Mouse (Mus musculus): ENCODE measurements around the gene Casp6. TPM values are rescaled to one million over a fixed set of nuclear protein-coding genes. Genes with fewer than 3 reads are reported as not detected.

The Casp6 gene
- polyA plus RNA-seq (2014; fragmentation: Illumina TruSeq; extraction: RNeasy Lipid Tissue Mini Kit (QIAGEN cat#74804)) = 81.4 TPM

DNA sequence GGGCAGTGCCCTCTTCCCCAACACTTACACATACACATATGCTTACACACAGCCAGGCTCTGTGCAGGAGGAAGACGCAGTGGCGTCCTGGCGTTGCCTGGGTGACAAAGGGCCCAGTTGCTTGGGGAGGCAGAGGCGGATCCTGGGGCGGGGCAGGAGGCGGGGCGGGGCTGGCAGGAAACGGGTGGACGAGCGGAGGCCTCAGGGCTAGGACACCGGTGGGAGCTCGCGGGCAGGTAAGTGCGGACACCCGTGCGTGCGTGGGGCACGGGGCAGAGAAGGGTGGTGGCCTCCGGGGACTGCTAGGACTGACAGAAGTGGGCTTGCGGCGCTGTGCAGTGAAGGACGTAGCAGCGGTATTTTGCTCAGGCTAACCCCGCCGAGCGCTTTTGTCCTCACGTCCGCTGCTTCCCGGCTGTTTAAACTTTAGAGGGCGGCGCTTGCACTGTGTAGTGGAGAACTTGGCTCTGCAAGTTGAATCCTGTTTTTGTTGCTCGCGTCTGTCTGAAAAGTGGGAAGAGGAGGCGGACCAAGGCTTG, at the start of gene Casp6:
TSS of gene Casp6 (plus strand) at position 155 of the 539 bp plus-strand sequence.

DNA sequence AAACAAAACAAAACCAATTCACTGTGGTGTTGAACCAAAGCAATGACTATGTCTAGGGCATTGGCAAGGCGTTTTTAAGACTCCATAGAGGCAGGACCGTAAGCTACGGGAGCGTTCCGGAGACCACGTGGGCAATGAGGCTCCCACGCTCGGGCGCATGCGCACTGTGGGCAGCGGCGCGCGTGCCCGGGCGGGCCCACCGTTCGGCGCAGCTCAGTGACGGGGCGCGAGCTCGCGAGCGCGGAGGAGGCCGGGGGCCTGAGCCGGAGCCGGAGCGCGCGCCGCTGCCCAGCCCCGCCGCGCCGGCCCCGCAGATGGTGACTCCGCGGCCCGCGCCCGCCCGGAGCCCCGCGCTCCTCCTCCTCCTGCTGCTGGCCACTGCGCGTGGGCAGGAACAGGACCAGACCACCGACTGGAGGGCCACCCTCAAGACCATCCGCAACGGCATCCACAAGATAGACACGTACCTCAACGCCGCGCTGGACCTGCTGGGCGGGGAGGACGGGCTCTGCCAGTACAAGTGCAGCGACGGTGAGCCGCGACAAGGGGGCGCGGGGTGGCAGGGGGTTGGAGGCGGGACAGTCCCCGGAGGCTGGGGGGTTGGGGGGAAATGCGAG, 22.7 kb upstream of the Casp6 start, which contains the start of gene Pla2g12a:
TSS of gene Pla2g12a (plus strand) at position 202 of the 617 bp plus-strand sequence.

Other genes with a start within 250 kb of the Casp6 start
- 1.7 TPM for gene Egf, start 146.1 kb upstream of the Casp6 start, polyA plus RNA-seq (2014; fragmentation: Illumina TruSeq; extraction: RNeasy Lipid Tissue Mini Kit (QIAGEN cat#74804))
- gene Lrit3, start 97.4 kb upstream of the Casp6 start, polyA plus RNA-seq (2014; fragmentation: Illumina TruSeq; extraction: RNeasy Lipid Tissue Mini Kit (QIAGEN cat#74804)) = not detected
- gene Rrh, start 78.8 kb upstream of the Casp6 start, polyA plus RNA-seq (2014; fragmentation: Illumina TruSeq; extraction: RNeasy Lipid Tissue Mini Kit (QIAGEN cat#74804)) = 0.34 TPM
- gene Gar1, start 70.0 kb upstream of the Casp6 start, polyA plus RNA-seq (2014; fragmentation: Illumina TruSeq; extraction: RNeasy Lipid Tissue Mini Kit (QIAGEN cat#74804)) = 110 TPM
- 4.7 TPM for gene Cfi, start 65.5 kb upstream of the Casp6 start, polyA plus RNA-seq (2014; fragmentation: Illumina TruSeq; extraction: RNeasy Lipid Tissue Mini Kit (QIAGEN cat#74804))
- 24.2 TPM for gene Pla2g12a, start 22.8 kb upstream of the Casp6 start, polyA plus RNA-seq (2014; fragmentation: Illumina TruSeq; extraction: RNeasy Lipid Tissue Mini Kit (QIAGEN cat#74804))
- 3.0 TPM for gene Mcub, start 68.8 kb downstream of the Casp6 start, polyA plus RNA-seq (2014; fragmentation: Illumina TruSeq; extraction: RNeasy Lipid Tissue Mini Kit (QIAGEN cat#74804))
- 66.5 TPM for gene Sec24b, start 160.1 kb downstream of the Casp6 start, polyA plus RNA-seq (2014; fragmentation: Illumina TruSeq; extraction: RNeasy Lipid Tissue Mini Kit (QIAGEN cat#74804))
- 2.7 TPM for gene Col25a1, start 230.1 kb downstream of the Casp6 start, polyA plus RNA-seq (2014; fragmentation: Illumina TruSeq; extraction: RNeasy Lipid Tissue Mini Kit (QIAGEN cat#74804))

All from ovary, adult 10 weeks (tissue).